Mouse (Mus musculus) lung, postnatal 14 days (tissue): ENCODE data around the gene Rnf7.
A peak's percentile ranks its signal among the peaks of the same experiment; 100 is the strongest.
"Not testable (repeated sequence)": the region's sequence is repeated elsewhere in the genome, so short reads cannot be mapped to it uniquely, and the experiment has no call there.

ENCODE experiments used
- DNase-seq: peaks from one replicate; pipeline ENCODE4 v3.0.0; 2021

Gene Rnf7

DNA sequence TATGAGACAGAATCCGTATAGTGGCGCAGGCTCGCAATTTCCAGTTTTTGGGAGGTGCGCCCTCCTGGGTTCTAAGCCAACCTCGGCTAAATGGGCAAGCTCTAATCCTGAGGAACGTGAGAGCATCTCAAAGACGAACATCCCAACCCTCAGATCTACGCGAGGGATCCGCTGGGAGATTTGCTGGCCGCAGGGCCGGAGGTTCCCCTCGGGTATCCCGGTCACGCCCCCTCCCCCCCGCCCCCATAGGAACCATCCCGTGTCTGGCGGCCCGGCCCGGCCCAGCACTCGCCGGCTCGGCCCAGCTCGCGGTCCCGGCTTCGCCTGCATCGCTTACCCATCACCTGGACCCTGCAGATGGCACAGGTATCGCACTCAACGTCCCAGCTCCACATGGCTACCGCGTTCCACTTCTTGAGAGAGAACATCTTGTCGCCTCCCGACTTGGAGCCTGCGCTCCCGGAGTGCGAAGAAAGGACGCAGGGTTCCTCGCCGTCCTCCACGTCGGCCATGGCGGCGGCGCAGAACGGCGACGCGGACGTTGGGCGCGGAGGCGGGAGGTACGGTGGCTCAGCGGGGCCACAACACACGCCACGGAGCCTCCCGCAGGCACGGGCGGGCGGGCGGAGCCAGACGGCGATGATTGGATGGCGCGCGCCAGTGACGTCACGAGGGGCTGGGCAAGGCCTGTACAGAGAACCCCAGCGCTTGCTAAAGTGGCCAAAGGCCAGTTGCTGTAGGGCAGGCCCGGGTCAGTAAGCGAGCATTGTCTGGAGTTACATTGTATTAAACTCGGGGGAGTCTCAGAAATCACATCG lies at the start of gene Rnf7:
Rnf7 (minus strand) TSS at position 605 of the 818 bp plus-strand sequence.
- DNase-seq = peak; percentile 99

DNA sequence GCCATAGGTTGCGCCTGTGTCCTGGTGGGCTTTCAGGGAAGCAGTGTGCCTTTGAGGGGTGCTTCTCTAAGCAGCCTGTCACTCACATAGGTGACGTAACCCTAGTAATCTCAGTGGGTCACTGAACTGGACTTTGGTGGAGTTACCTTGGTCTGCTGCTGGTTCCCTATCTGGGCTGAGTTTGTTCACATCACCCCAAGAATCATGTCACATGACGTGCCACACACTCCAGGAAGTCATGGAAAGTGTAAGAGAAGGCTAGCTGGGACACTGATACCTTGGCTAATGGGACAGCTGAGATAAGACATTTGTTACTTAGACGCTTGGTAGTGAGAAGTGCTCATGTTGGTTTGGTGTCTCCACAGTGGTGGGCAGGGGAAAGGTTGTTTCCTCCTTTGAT lies 47.5 kb upstream of the Rnf7 start:
- DNase-seq = no peak

DNA sequence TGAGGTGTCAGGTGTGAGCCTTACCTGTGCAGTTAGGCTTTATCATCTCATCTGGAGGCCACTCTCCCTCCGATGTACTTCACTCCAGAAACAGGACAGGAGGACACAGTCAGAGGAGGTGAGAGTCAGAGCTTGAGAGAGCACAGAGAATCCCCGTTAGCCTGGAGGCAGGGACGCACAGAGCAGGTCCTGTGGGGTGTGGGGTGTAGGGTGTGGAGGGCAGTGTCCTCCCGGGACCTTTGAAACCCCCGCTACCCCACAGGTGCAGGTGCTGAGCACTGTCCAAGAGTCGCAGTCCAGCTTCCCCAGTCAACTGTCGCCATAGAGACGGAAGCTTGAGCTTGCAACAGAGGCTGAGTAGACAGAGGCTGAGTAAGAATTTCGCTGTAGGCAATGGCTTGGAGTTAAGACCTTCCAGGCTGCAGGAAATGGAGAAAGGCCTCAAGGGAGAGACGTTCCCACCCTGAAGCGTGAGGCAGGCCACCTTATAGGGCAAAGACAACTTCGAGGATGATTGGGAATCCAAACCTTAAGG lies 46.6 kb upstream of the Rnf7 start, which contains the start of gene Gm28729:
Gm28729 (minus strand) TSS at position 293 of the 535 bp plus-strand sequence.
- DNase-seq = no peak

DNA sequence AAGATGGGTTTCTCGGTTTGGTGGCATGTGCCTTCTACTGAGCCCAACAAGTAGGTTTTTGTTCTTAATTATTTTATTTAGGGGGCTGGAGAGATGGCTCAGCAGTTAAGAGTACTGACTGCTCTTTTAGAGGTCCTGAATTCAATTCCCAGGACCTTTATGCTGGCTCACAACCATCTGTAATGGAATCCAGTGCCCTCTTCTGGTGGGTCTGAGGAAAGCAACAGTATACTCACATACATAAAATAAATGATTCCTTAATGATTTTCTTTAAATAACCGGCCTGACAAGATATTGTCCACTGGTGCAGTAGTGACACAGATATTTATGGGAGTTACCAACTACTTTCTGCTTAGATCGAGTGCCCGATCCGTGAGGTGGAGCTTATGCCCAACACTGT lies 44.7 kb upstream of the Rnf7 start:
- DNase-seq = no peak

DNA sequence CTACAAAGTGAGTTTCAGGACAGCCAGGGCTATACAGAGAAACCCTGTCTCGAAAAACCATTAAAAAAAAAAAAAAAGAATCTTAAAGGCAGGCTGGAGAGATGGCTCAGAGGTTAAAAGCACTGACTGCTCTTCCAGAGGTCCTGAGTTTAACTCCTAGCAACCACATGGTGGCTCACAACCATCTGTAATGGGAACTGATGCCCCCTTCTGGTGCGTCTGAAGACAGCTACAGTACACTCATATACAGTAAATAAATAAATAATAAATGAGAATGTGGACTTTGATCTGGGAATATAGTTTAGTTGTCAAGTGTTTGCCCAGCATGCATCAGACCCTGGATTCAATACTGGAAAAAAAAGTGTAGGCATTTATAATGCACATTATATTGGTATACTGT lies 43.1 kb upstream of the Rnf7 start:
- DNase-seq = not testable (repeated sequence)

DNA sequence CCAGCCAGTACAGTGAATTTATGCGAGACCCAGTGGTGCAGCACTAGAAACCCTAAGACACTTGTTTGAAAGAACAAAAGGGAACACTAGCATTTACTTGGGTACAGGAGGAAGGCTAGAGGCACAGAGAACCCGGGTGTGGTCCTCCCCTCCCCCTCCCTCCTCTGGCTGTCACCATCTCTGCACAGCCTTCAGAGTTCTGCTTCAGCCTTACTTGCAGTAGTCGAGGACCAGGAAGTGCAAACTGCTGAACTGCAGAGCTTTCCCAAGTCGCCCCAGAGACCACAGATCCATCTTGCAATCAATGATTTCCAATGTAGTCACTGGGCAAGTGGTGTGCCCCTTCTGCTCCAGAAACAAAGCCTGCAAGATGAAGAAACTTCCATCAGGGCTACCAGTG lies 39.0 kb upstream of the Rnf7 start:
- no peak for DNase-seq

DNA sequence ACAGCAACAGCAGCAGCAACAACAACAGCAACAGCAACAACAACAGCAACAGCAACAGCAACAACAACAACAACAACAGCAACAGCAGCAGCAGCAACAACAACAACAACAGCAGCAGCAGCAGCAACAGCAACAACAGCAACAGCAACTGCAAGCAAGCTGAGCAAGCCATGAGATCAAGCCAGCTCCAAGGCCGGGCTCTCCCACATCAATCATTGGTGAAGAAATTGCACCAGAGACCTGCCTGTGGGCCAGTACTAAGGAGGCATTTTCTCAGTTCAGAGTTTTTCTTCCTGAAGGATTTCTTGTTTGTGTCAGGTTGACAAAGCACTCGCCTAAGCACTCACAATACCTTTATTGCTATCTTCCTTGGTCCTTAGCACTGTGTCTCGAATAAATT lies 38.3 kb upstream of the Rnf7 start:
- DNase-seq = no peak

DNA sequence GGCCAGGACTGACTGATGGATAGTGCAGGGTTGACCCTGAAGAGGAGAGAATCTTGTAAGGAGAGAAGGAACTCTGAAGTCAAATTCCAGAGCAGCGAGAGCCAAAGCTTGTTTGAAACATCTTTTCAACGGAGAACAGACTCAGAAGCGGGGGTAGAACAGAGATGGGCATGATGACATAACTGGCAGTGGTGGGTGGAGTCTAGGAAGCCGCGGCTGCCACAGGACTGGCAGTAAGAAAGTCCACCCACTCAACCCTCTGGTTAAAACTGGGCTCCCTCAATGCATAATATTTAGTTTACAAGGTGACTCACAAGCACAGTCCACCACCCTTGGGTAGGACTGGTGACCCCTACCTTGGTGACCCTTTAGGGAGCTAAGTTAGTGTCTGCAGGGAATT lies 37.3 kb upstream of the Rnf7 start:
- no peak for DNase-seq

DNA sequence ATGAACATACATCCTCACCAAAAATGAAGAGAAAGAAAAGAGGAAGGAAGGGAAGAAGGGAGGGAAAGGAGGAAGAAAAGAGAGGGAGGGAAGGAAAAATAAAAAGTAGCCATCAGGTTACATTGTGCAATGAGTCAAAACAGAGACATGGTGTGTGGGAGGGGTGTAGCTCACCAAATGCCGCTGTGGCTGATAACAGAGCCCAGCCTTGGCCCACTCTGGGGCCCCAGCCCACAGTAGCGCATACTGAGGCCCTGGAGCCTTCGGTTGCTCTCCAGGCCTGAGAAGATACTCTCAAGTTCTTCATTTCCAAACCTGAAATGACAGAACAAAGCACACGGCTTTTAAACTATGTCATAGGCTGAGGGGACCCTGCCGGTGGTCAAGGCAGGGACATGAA lies 35.8 kb upstream of the Rnf7 start:
- no peak for DNase-seq

DNA sequence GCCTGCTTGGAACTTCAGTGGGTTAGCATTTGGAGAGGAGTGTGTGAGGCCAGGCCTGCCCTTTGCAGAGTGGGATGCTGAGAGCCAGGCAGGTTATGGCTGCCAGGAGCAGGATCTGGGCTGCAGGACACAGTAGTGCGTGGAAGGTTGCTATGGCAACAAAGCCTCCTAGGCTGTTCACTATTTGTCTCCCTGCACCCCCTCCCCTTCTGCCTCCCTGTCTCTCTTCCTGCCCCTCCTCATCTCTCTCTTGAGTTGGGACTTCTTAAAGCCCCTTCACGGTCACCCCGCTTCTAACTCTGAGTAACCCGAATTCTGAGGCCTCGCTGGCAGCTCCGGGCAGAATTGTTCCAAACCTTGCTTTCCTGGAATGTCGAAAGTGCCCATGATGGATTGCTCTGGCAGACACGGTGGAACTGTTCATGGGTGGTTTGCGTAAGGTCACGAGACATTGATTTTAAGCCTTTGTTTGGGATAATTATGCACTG lies 27.6 kb upstream of the Rnf7 start:
- peak; percentile 34 for DNase-seq

DNA sequence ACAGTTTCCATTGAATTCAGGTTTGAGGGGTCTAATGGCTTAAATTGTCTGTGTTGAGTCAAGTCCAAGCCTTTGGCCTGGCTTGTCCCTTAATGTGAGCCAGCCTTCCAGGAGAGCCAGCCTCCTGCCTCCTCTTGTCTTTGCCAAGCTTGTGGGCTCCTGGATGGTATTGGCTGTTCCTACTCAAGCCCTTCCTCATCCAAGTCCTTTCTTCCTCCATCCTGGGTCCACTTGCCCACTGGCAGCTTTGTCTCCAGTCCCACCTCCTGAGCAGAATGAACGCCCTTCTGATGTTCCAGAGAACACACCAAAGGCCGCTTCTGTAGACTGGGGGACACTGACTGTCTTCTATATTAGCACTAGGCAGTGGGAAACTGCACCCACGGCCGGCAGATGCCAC lies 26.7 kb upstream of the Rnf7 start:
- DNase-seq = no peak

DNA sequence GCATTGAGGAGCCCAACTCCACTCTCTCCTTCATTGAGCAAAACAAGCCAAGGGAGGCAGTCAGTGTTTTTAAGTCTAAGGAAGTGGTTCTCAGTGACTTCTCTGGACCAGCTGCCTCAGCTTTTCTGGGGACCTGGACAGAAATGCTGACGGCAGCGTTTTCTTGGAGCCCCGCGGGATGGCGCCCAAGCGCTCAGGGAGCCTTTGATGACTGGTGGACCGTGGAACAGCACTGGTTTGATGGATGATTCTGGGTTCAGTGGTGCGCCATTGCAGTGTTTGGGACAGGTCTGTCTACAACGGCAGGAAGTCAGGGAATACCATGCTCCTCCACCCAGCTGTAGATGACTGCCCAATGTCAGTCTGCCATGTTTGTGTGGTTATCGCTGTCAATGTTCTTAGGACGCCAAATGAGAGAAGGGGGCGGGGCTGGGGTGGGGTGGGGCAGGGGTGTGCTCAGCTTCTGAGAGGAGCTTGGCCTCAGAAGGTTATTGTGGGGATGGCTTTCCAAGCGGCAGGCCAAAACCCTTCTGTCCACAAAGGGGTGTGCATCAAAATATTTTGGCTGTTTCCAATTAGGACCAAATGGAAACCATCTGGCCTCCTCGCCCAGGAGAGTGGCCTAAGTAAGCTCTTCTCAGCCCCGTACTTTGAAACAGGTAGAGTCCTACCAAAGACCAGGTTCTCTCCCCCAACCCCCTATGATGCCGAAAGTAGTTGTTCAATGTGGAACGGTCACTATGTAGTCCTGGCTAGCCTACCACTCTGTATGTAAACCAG lies 25.8 kb upstream of the Rnf7 start:
- DNase-seq = no peak

DNA sequence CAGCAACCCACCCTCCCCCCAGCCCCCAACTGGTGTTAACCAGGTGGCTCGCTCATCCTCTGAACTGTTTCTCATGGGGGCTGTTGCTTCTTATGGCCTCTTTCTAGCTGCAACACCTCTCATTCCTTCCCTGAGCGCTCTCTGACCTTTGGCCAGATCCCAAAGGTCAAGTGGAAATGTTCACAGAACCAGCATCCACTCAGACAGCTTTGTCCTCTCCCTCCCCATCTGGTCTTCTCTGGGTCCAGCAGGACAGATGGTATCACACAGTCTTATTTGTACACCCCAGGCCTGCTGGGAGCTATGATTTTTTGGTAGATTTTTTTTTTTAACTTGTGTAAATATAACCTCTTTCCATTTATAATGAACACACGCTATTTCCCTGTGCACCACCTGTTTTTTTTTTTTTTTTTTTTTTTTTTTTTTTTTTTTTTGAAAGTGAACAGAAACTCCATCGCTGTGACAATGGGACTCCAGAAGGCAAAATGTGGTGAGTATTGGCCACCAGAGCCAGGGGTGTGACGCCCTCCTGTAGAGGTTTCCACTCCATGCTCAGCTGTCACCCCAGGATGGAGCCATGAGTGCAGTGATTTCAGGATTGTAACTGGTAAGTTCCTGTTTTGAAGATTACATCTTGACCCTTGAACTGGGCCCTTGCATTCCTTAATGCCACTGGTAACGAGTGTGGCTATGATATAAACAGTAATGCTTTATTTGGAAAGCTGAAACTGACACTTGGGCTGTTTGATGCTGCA lies 24.6 kb upstream of the Rnf7 start:
- no peak for DNase-seq

DNA sequence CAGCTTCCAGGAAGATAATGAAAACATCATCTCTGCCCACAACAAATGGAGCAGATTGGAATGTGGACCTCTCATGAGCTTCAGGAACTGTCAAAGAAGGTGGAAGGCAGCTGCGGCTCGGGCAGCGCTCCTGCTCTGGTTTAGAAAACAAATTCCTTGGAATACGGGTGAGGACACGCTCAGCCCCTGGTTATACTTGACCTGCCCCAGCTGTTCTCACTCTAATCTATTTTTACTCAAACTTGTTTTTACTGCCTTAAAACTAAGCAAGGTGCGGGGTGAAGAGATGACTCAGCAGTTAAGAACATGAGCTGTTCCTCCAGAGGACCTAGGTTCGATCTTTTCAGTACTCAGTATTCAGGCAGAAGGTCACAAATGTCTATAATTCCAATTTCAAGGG lies 22.7 kb upstream of the Rnf7 start:
- DNase-seq = no peak

DNA sequence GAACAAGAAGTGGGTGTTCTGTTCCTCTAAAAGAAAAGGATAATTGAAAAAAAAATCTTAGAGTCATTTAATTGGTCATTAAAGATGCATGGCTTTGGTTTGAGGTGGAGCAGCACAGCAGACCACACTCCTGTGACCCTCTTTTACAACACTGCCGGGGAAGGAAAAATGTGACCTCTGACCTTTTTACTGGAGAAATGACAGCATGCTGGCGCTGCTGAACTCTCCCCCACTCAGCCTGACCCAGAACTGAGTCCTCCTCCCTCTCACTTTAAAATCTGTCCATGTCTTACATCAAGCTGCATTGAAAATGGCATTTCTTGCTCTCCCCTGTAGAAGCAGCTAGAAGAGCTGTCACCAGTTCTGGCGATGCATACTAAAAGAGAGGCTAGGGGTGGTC lies 14.7 kb upstream of the Rnf7 start:
- no peak for DNase-seq

DNA sequence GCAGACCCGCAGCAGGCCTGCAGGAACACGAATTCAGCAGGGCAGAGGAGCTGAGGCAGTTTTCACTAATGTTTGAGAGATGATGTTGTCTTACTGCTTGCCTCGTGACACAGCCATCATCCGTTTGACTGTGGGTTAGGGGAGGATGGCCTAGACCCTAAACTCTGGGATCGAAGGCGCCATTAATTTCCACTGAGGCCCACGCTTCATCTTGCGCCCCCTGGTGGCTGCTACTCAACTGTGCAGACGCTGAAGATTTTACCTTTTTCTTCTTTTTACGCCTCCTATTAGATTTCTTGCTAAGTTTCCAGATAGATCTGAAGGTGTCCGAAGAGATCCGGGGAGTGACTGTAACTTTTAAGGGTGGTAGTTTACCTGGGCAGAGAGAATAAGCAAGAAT lies 13.3 kb upstream of the Rnf7 start:
- peak; percentile 68 for DNase-seq

DNA sequence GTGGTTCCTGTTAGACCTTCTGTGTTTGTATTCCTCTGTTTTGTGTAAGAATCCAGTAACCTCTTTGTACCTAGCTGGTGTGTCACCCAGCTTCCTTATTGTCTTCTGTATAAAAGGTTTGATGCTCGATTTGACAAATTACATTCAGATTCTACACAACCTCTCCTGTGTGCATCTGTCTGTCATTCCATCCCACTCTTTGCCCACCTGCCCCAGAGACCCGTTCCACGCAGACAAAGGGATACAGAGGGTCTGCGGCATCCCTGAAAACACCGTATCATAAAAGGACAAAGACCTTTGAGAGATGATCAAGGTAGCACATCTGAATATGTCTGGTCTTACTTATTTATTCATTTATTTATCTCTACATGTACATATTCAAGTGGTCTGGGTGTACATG lies 9.4 kb upstream of the Rnf7 start:
- DNase-seq = not testable (repeated sequence)

DNA sequence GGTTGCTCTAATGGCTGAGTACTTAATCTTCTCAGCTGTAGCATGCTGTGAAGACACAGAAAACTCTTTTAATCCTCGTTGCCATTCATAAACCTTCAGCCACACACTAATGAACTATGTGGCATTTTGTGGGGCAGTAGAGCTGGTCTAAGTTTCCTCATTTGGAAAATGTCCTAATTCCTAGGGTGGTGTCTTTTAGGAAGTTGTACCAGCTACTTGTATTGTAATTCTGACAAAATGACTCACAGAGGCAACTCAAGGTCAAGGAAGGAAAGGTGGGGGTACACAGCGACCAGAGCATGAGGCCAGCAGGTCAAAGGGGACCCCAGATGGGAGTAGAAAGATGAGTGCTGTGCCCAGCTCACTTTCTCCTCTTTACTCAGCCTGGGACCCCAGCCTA lies 5.2 kb upstream of the Rnf7 start:
- DNase-seq = no peak

DNA sequence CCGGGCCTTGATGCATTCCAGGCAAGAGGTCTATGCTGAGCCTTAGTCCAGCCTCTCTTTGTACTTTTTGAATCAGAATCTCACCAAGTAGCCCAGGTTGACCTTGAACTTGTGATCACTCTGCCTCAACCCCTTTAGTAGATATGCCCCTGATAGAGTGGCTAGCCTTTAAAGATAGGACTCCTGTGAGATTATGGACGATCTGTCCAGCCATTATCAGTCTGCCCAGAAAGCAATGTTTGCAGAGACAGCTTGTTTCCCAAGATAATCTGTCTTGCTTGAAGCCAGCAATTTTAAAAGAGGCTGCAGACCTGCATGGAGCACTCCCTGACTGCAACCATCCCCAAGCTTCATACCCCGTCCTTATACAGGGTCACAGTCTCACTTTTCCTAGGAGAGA lies 4.6 kb upstream of the Rnf7 start:
- DNase-seq = no peak

DNA sequence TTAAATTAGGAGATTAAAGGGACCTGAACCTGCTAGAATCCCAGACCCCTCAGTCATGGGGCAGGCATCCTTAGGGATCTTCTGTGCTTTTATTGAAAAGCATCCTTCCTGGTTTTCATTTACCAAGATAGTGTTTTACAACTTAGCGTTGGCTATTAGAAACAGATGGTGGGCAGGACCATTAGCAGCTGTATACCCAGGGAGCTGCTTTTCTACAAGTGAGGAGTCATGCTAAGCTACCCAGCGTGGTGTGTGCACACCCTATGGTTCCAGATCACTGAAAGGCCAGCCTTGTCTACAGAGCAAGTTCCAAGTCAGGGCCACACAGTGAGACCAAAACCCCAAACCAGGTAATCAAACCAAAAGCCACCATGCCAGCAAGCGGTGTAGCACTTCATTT lies 6.1 kb downstream of the Rnf7 start:
- no peak for DNase-seq

DNA sequence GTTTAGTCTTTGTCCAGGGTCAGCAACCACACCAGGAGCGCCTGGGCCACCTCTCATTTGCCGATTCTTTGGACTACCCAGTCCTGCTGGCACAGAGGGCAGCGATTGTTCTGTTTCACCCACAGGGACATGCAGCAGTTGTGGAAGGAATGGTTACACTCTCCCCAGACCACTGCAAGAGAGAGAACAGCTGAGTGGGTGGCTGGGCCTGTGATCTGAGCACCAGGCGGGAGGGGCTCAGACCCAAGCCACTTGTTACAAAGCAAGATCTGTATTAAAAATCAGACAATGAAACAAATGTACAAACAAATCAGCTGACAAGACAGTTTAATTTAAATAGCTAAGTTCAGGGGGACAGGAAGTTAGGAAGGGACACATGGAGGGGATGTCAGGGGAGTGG lies 6.8 kb downstream of the Rnf7 start:
- DNase-seq = not testable (repeated sequence)

DNA sequence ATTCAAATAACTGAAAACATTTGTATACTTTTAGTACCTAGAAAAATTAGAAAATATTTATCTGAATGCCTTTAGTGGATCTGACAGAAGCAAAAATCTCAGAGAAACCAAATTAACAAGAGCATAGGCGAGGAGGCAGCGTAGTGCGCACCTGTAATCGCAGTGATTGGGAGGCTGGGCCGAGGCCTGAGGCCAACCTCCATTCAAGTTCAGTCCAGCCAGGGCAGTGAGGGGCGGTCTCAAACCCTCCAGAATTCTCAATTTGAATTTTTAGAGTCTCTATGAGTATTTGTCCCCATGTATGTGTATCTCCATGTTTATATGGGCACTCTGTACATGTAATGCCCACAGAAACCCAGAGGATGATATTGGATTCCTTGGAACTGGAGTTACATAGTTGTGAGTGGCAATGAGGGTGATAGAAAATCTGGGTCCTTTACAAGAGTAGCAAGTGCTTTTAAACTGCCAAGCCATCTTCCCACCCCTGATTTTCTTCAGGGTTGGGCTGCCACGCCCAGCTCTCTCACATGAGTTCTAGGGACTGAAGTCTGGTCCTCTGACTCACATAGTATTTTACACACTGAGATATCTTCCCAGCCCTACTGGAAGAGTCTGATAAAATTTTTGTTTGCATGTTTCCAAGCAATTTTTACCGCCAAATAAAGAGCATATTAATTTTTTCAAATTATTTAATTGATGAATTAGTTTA lies 8.1 kb downstream of the Rnf7 start:
- no peak for DNase-seq
